Mouse (Mus musculus) heart, embryonic 11.5 days (tissue): ENCODE measurements around the gene Vldlr. TPM values are rescaled to one million over a fixed set of nuclear protein-coding genes. Genes with fewer than 3 reads are reported as not detected.

Experiments used
- ATAC-seq: fragments of 200-750 bp; cut with Nextera tagmentation; replicated peaks from 2 replicates; pipeline ENCODE4 v1.8.0; 2017; ENCODE audit warnings: moderate library complexity; ENCODE audit not compliant: insufficient number of reproducible peaks, low FRiP score, low TSS enrichment
- H3K27ac ChIP-seq: fragments of 300-500 bp; sonication (generic); 2 replicates; pipeline ENCODE4 v1.5.1; 2014; ENCODE audit warnings: mild to moderate bottlenecking, low read depth, low read length
- H3K27me3 ChIP-seq: fragments of 300-500 bp; sonication (generic); 2 replicates; pipeline ENCODE4 v1.6.1; 2014; ENCODE audit warnings: mild to moderate bottlenecking, low read length, mixed read lengths; ENCODE audit not compliant: control insufficient read depth, insufficient read depth
- H3K36me3 ChIP-seq: fragments of 300-500 bp; sonication (generic); 2 replicates; pipeline ENCODE4 v1.6.1; 2014; ENCODE audit warnings: mild to moderate bottlenecking, low read length, moderate library complexity, mixed read lengths; ENCODE audit not compliant: control insufficient read depth, insufficient read depth
- H3K4me1 ChIP-seq: fragments of 300-500 bp; sonication (generic); 2 replicates; pipeline ENCODE4 v1.6.1; 2014; ENCODE audit warnings: low read length; ENCODE audit not compliant: control insufficient read depth, insufficient read depth
- H3K4me2 ChIP-seq: fragments of 300-500 bp; sonication (generic); 2 replicates; pipeline ENCODE4 v1.6.1; 2014; ENCODE audit warnings: mild to moderate bottlenecking, moderate library complexity
- H3K4me3 ChIP-seq: fragments of 300-500 bp; sonication (generic); 2 replicates; pipeline ENCODE4 v1.5.1; 2014; ENCODE audit warnings: low read depth, low read length
- H3K9ac ChIP-seq: fragments of 300-500 bp; sonication (generic); 2 replicates; pipeline ENCODE4 v1.6.1; 2014; ENCODE audit warnings: mild to moderate bottlenecking, low read depth, low read length, moderate library complexity
- H3K9me3 ChIP-seq: fragments of 300-500 bp; sonication (generic); replicated peaks from 2 replicates; pipeline ENCODE4 v1.6.1; 2016; ENCODE audit warnings: low read length; ENCODE audit not compliant: control insufficient read depth
- WGBS: fragments of 180-500 bp; shearing (Covaris S2); extraction: QIAGEN DNeasy Blood & Tissue Kit; methylation state at CpG from one replicate; pipeline ENCODE4 v1.1.7; 2014; ENCODE audit not compliant: insufficient replicate concordance; 5-methylcytosine and 5-hydroxymethylcytosine counted together
- polyA plus RNA-seq: library from polyadenylated mRNA; unstranded; fragments of >200 nt; fragmentation: Nextera tagmentation; extraction: Ambion mirVana; gene quantifications from 2 replicates; pipeline ENCODE4 v1.2.1, GENCODE M21; 2014

Vldlr gene
- polyA plus RNA-seq, 1 experiment from 2014 or later, result 16.8 TPM

DNA sequence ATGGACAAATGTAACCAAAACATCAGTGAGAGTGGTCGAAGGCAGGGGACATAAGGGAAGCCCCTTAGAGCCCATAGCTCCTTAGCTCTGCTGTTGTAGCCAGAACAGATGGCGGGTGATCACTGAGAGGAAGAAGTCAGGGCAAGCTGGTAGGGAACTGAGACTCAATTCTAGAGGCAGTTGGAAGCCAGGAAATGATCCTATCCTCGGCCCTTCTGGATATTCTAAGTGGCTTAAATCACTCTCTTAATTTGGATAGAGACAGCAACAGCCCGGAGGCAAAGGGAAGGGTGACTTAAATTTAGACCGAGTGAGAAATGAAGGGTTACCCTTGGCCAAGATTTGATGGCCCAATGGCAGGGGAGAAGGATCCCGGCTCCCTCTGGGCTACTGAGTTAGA is 6.8 kb downstream of the Vldlr start:
- H3K4me2 ChIP-seq, result no peak overlapping the region
- WGBS, result 68% methylated on average over 6 of the region's 6 CpGs
- H3K36me3 ChIP-seq, result no peaks in the 10 kb centered on the region
- no peak overlapping the region for H3K9ac ChIP-seq
- no peak overlapping the region for H3K27ac ChIP-seq
- 0 out of 2 replicates have a peak, but pooled peaks cover 3% of the 10 kb centered on the region for H3K4me1 ChIP-seq
- ATAC-seq, result no peak
- H3K27me3 ChIP-seq, result no peaks in the 10 kb centered on the region
- H3K9me3 ChIP-seq, result no peaks in the 10 kb centered on the region
- no peak overlapping the region for H3K4me3 ChIP-seq

DNA sequence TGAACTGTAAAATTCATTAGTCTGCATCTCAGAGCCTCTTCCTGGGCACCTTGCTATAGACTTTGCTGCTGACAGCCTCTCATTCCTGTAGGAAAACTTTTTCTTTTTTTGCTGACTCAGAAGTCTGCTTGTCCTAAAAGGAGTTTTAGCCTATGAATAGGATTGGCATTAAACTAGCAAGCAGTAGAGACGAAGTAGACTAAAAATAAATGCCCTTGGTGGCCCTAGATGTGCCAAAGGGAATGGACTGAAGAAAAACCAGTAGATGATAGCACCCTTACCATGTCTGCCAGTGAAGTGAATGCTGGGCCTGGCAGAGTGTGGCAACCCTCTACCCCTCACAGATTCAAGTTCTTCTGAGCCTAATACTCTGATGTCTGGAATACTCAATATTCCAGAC is 8.1 kb downstream of the Vldlr start:
- no peak overlapping the region for H3K9ac ChIP-seq
- no peak overlapping the region for H3K27ac ChIP-seq
- 0 out of 2 replicates have a peak, but pooled peaks cover 3% of the 10 kb centered on the region for H3K4me1 ChIP-seq
- H3K9me3 ChIP-seq, result no peaks in the 10 kb centered on the region
- no peaks in the 10 kb centered on the region for H3K27me3 ChIP-seq
- ATAC-seq, result no peak
- WGBS, result 49% methylated on average over 1 of the region's 1 CpGs
- H3K4me2 ChIP-seq, result no peak overlapping the region
- H3K4me3 ChIP-seq, result no peak overlapping the region
- no peaks in the 10 kb centered on the region for H3K36me3 ChIP-seq

DNA sequence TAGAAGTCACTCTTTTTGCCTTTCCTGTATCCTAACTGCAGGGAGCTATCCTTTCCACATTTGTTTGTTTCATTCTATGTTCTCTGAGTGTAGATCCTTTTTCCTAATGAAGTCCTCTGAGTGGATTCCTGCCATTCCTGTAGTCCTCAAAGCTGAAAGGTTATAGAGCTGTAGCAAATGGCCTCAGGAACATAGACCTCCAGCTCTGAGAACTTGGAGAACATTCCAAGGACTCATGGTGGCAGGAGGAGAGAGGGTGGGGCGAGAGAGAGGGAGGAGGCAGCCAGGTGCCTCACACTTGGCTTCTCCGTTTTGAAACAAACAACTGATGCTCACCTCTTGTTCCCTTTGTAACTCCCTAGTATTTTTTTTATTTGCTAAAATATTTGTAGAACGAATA is 10.3 kb downstream of the Vldlr start:
- no peaks in the 10 kb centered on the region for H3K27me3 ChIP-seq
- no peak overlapping the region for H3K4me2 ChIP-seq
- WGBS, result 64% methylated on average over 3 of the region's 3 CpGs
- H3K9me3 ChIP-seq, result no peaks in the 10 kb centered on the region
- H3K36me3 ChIP-seq, result no peaks in the 10 kb centered on the region
- H3K4me3 ChIP-seq, result no peak overlapping the region
- H3K9ac ChIP-seq, result no peak overlapping the region
- ATAC-seq, result no peak
- H3K27ac ChIP-seq, result no peak overlapping the region
- H3K4me1 ChIP-seq, result 0 out of 2 replicates have a peak, but pooled peaks cover 3% of the 10 kb centered on the region

DNA sequence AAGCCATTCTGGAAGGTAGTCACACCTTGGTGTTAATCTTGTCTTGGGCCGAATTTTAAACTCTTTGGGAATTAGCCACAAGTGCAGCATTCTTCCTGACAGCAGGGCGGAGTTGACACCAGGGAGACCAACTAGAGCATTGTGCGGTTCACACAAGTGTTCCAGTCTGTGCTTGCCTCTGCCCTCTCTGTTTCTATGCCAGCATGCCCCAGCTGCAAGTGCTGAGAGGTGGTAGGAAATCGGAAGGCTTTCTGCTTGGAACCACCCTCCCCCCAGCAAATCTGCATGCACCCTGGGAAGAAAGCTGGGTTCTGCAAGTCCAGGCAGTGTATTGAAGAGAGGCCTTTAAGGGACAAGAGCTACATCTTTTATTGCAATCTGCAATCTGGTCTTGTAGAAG is 10.8 kb downstream of the Vldlr start:
- ATAC-seq, result no peak
- Histone ChIP-seq H3K36me3 (no peaks in the 10 kb centered on the region), H3K9ac (no peak overlapping the region), H3K27ac (no peak overlapping the region), H3K4me2 (no peak overlapping the region), H3K4me3 (no peak overlapping the region), H3K9me3 (no peaks in the 10 kb centered on the region), H3K27me3 (no peaks in the 10 kb centered on the region), H3K4me1 (0 out of 2 replicates have a peak, but pooled peaks cover 3% of the 10 kb centered on the region)
- 62% methylated on average over 4 of the region's 4 CpGs for WGBS

DNA sequence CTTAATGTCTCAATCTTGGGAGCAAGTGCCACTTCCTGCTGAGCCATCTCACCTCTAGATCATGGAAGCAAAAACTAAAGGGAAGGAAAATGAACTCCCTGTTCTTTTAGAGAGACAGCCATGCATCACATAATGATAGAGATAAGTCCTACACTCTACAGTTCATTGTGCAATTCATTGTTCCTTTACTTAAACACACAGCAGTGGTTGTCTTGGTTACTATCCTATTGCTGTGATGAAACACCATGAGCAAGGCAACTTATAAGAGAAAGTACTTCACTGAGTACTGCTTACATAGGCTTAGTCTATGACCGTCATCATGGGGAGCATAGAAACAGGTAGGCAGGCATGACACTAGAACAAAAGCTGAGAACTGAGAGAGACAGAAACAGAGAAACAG is 12.0 kb downstream of the Vldlr start:
- WGBS, result 78% methylated on average over 1 of the region's 1 CpGs
- no peak for ATAC-seq
- H3K27ac ChIP-seq, result no peak overlapping the region

DNA sequence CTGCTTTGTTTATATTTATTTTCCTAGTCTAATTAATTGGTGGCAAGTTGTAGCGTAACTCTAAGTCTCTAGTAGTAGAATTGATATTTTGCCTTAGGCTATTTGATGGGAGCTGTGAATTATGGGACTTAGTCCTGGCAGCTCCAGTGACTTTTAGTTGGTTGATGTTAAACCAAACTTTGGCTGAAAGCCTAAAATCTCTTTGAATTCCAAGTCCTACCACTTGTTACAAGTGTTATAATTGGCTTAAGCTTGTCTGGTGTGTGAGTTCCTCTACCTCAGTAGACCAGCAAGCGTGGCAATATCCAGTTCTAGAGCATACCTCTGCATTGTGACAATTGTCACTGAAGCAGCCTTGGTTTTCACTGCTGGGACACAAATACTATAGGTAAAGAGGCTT is 17.1 kb downstream of the Vldlr start:
- Histone ChIP-seq H3K9me3 (no peaks in the 10 kb centered on the region), H3K4me1 (no peaks in the 10 kb centered on the region), H3K27ac (no peak overlapping the region), H3K36me3 (peaks cover 7% of the 10 kb centered on the region; the same call in 1 of the 2 replicates), H3K27me3 (no peaks in the 10 kb centered on the region), H3K4me2 (no peak overlapping the region), H3K9ac (no peak overlapping the region), H3K4me3 (no peak overlapping the region)
- 79% methylated on average over 2 of the region's 2 CpGs for WGBS
- no peak for ATAC-seq

More for the DNA sequence above, 12.0 kb downstream of the Vldlr start:
- no peak overlapping the region for H3K9ac ChIP-seq
- H3K4me2 ChIP-seq, result no peak overlapping the region
- no peaks in the 10 kb centered on the region for H3K9me3 ChIP-seq
- 0 out of 2 replicates have a peak, but pooled peaks cover 3% of the 10 kb centered on the region for H3K4me1 ChIP-seq
- no peaks in the 10 kb centered on the region for H3K36me3 ChIP-seq
- H3K27me3 ChIP-seq, result no peaks in the 10 kb centered on the region
- H3K4me3 ChIP-seq, result no peak overlapping the region

- 80% methylated on average over 4 of the region's 4 CpGs for WGBS
- H3K27ac ChIP-seq, result no peak overlapping the region
- H3K4me1 ChIP-seq, result no peaks in the 10 kb centered on the region
These were observed 23.6 kb downstream of the Vldlr start for GRCm38 (mm10) chr19:27239913-27240312.

GRCm38 (mm10) chr19:27243527-27243926 is 27.2 kb downstream of the Vldlr start:
- ATAC-seq, result no peak

More at GRCm38 (mm10) chr19:27239913-27240312, 23.6 kb downstream of the Vldlr start:
- no peak overlapping the region for H3K4me2 ChIP-seq
- ATAC-seq, result no peak
- H3K9ac ChIP-seq, result no peak overlapping the region
- no peaks in the 10 kb centered on the region for H3K9me3 ChIP-seq
- peaks cover 13% of the 10 kb centered on the region for H3K36me3 ChIP-seq
- H3K4me3 ChIP-seq, result no peak overlapping the region
- no peaks in the 10 kb centered on the region for H3K27me3 ChIP-seq

GRCm38 (mm10) chr19:27254756-27255155 is 38.5 kb downstream of the Vldlr start:
- WGBS, result 78% methylated on average over 5 of the region's 5 CpGs
- no peaks in the 10 kb centered on the region for H3K4me1 ChIP-seq
- ATAC-seq, result no peak
- H3K27me3 ChIP-seq, result no peaks in the 10 kb centered on the region
- no peak overlapping the region for H3K4me2 ChIP-seq
- no peaks in the 10 kb centered on the region for H3K36me3 ChIP-seq
- H3K4me3 ChIP-seq, result no peak overlapping the region
- no peak overlapping the region for H3K27ac ChIP-seq
- H3K9ac ChIP-seq, result no peak overlapping the region
- no peaks in the 10 kb centered on the region for H3K9me3 ChIP-seq

More at GRCm38 (mm10) chr19:27243527-27243926, 27.2 kb downstream of the Vldlr start:
- Histone ChIP-seq H3K4me2 (no peak overlapping the region), H3K4me3 (no peak overlapping the region), H3K9me3 (no peaks in the 10 kb centered on the region), H3K27me3 (no peaks in the 10 kb centered on the region), H3K4me1 (no peaks in the 10 kb centered on the region), H3K27ac (no peak overlapping the region), H3K9ac (no peak overlapping the region), H3K36me3 (peaks cover 17% of the 10 kb centered on the region)
- 71% methylated on average over 4 of the region's 4 CpGs for WGBS
